Mouse (Mus musculus) liver, postnatal 0 days (tissue): ENCODE results near the gene Wdr38. TPM values are rescaled to one million over a fixed set of nuclear protein-coding genes. Genes with fewer than 3 reads are reported as not detected.

Experiments
- ATAC-seq: fragments of 200-750 bp; cut with Nextera tagmentation; 2 replicates; pipeline ENCODE4 v1.8.0; 2017; ENCODE audit warnings: mild to moderate bottlenecking, moderate library complexity
- DNase-seq: peaks from one replicate; pipeline ENCODE4 v3.0.0-alpha.2; 2016
- H3K27ac ChIP-seq: fragments of 300-500 bp; sonication (generic); 2 replicates; pipeline ENCODE4 v1.5.1; 2014; ENCODE audit warnings: antibody characterized with exemption, moderate library complexity, mild to moderate bottlenecking, low read depth
- H3K27me3 ChIP-seq: fragments of 300-500 bp; sonication (generic); 2 replicates; pipeline ENCODE4 v1.6.1; 2014; ENCODE audit warnings: low read length, control low read depth, mixed read lengths; ENCODE audit not compliant: insufficient read depth
- H3K36me3 ChIP-seq: fragments of 300-500 bp; sonication (generic); replicated peaks from 2 replicates; pipeline ENCODE4 v1.6.1; 2014; ENCODE audit warnings: mild to moderate bottlenecking, control low read depth, low read length, moderate library complexity, mixed read lengths; ENCODE audit not compliant: insufficient read depth
- H3K4me1 ChIP-seq: fragments of 300-500 bp; sonication (generic); 2 replicates; pipeline ENCODE4 v1.6.1; 2014; ENCODE audit warnings: antibody characterized with exemption, mild to moderate bottlenecking, control low read depth; ENCODE audit not compliant: insufficient read depth
- H3K4me2 ChIP-seq: fragments of 300-500 bp; sonication (generic); 2 replicates; pipeline ENCODE4 v1.6.1; 2014; ENCODE audit warnings: low read depth, mild to moderate bottlenecking, low read length, moderate library complexity, mixed read lengths
- H3K4me3 ChIP-seq: fragments of 300-500 bp; sonication (generic); 2 replicates; pipeline ENCODE4 v1.5.1; 2014; ENCODE audit warnings: low read depth, low read length
- H3K9ac ChIP-seq: fragments of 300-500 bp; sonication (generic); replicated peaks from 2 replicates; pipeline ENCODE4 v1.6.1; 2014; ENCODE audit warnings: mild to moderate bottlenecking, moderate library complexity
- H3K9me3 ChIP-seq: fragments of 300-500 bp; sonication (generic); 2 replicates; pipeline ENCODE4 v1.6.1; 2016; ENCODE audit warnings: mild to moderate bottlenecking, control low read depth, low read length, mixed read lengths
- CTCF ChIP-seq: sonication (generic); IDR thresholded peaks from 2 replicates; pipeline ENCODE4 v1.5.1; 2016; ENCODE audit warnings: antibody characterized with exemption, low read depth
- EP300 ChIP-seq: IDR thresholded peaks from 2 replicates; pipeline ENCODE4 v1.6.1; 2016; ENCODE audit warnings: antibody characterized with exemption, low read depth, mild to moderate bottlenecking
- WGBS: fragments of 180-500 bp; shearing (Covaris S2); extraction: QIAGEN DNeasy Blood & Tissue Kit; methylation state at CpG from one replicate; pipeline ENCODE4 v1.1.7; 2014; ENCODE audit not compliant: insufficient replicate concordance; 5-methylcytosine and 5-hydroxymethylcytosine counted together
- polyA plus RNA-seq: library from polyadenylated mRNA; unstranded; fragments of >200 nt; fragmentation: Nextera tagmentation; extraction: Ambion mirVana; gene quantifications from 2 replicates; pipeline ENCODE4 v1.2.1, GENCODE M21; 2015

Gene Wdr38
- 0.53 and 0.60 TPM in 2 replicates for polyA plus RNA-seq

DNA sequence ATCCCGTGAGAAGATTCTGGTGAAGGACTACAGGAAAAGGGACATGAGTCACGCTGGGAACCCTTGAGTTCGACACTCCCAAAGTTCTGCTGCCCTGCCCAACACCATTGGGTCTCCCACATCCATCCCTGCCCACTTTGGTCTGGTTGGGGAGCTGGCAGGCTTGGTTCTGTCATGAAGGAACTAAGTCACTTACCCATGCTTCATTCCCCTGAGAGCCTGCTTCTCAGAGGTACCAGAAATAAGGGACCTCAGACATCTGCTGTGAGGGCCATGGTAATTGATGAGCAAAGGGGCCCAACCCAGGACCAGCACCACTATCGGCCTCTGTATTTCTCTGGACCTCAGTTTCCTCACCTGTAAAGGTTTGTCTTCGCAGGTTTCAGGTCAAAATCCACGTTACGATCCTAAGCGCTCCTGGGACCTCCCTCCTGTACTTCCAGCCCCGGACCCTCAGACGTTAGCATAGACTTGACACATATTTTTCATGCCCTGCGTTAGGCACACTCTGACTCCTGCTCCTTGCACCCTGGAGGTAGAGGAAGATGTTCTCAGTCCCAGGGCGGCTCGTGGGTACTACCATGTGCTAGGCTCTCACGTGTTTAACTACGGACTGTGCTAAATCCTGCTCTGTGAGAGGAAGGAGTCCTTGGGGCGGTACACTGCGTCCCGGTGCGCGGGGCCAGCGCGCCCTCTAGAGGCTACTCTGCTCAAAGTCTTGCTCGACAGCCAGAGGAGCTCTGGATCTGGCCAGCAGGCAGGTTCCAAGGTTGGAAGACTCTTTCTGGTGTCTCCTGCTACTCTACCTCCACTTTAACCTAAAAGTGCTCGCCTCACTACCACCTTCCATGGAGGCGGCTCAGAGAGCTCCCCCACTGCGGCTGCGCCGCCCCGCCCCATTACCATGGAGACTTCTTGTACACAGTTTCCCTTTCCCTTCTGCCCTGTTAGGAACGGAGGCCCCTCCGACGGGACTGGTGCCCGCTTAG lies at the start of gene Wdr38:
Gene Wdr38 (plus strand): TSS at position 91 of the 989 bp plus-strand sequence.
- ATAC-seq (peak; percentile 93), DNase-seq (peak; percentile 89)
- no peaks in the 10 kb centered on the region for H3K27me3 ChIP-seq
- H3K4me2 ChIP-seq, result peak within 1 kb of the TSS; percentile 80
- peaks cover 16% of the 10 kb centered on the region for H3K4me1 ChIP-seq
- 10% methylated on average over 33 of the region's 33 CpGs for WGBS
- H3K9ac ChIP-seq, result peak within 1 kb of the TSS; percentile 55
- TF ChIP-seq CTCF (peak; percentile 99), EP300 (no peak)
- peak within 1 kb of the TSS; percentile 57 for H3K4me3 ChIP-seq
- no peaks in the 10 kb centered on the region for H3K9me3 ChIP-seq
- H3K36me3 ChIP-seq, result peaks cover 25% of the 10 kb centered on the region
- peak within 1 kb of the TSS; percentile 46; the same call in 1 of the 2 replicates for H3K27ac ChIP-seq

DNA sequence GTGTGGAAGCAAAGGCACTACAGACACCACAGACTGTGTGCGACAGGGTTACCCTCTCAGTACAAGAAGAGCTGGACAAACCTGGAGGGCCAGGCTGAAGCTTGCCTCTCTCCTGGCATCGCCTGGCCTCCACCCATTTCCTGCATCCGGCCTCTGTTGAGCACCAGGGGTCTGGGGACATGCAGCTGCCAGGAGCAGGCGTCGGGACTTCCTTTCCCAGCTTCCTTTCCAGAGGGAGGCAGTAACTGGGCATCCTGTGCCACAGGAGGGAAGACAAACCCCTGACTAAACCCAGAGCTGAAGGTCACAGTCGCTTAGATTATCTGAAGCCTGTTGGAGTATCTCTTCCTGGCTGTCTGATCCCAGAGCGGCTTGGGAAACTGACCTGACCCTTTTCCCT lies 49.7 kb upstream of the Wdr38 start:
- Histone ChIP-seq H3K36me3 (no peaks in the 10 kb centered on the region), H3K27me3 (no peaks in the 10 kb centered on the region), H3K4me1 (peaks cover 4% of the 10 kb centered on the region; the same call in 1 of the 2 replicates), H3K27ac (no peak overlapping the region), H3K9me3 (no peaks in the 10 kb centered on the region), H3K9ac (no peak overlapping the region), H3K4me3 (no peak overlapping the region), H3K4me2 (no peak overlapping the region)
- DNase-seq (no peak), ATAC-seq (no peak)
- WGBS, result 44% methylated on average over 7 of the region's 7 CpGs
- TF ChIP-seq CTCF (no peak), EP300 (no peak)

DNA sequence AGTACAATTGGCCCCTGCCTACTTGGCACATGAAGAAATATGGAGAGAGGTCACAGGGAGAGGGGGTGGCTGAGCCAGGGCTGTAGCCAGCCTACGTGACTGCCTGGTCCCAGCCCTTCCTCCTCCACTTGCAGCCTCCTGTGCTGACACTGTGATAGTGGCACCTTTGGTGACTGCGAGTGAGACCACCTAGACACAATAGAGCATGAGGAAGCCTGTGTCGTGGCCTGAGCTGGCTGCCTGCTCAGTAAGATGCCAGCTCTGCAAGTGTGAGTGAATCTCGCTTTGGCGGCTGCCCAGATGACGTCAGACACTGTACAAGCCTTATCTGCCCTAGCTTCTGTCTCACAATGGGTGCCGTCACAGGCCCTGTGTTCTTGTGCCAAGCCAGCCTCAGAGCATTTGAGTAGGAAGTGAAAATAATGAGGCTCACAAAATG lies 47.0 kb upstream of the Wdr38 start:
- Histone ChIP-seq H3K27ac (no peak overlapping the region), H3K4me1 (peaks cover 4% of the 10 kb centered on the region; the same call in 1 of the 2 replicates), H3K4me3 (no peak overlapping the region), H3K9ac (no peak overlapping the region), H3K36me3 (no peaks in the 10 kb centered on the region), H3K27me3 (no peaks in the 10 kb centered on the region), H3K4me2 (no peak overlapping the region), H3K9me3 (no peaks in the 10 kb centered on the region)
- 55% methylated on average over 7 of the region's 7 CpGs for WGBS
- DNase-seq (peak; percentile 80), ATAC-seq (peak; percentile 95)
- TF ChIP-seq EP300 (peak; percentile 63), CTCF (no peak)

DNA sequence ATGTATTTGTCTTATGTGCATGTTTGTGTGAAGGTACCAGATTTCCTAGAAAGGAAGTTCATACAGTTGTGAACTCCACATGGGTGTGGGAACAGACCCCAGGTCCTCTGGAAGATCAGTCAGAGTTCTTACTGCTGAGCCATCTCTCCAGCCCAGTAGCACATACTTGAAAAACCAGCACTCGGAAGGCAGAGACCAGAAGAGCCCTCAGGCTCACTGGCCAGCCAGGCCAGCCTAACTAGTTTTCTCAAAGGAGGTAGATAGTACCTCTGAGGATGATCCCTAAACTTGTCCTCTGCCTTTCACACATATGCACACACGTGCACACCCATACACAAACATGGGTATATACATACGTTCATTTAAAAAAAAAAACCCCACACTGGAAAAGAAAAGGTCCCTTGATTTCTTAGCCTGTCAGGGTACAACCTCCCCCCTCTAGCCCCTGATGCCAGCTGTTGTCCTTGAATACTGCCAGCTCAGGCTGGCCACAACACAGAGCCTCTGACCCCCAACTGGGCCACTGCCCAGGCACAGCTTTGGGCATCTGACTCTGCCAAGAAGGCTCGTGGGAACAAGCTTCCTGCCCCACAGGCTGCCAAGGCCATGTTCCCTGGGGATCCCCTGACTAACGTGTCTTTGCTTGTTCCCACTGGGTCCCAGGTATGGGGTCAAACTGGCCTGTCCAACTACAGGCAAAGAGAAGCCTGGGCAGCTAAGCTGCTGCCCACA lies 44.0 kb upstream of the Wdr38 start:
- no peak for DNase-seq
- H3K9ac ChIP-seq, result no peak overlapping the region
- 75% methylated on average over 5 of the region's 5 CpGs for WGBS

DNA sequence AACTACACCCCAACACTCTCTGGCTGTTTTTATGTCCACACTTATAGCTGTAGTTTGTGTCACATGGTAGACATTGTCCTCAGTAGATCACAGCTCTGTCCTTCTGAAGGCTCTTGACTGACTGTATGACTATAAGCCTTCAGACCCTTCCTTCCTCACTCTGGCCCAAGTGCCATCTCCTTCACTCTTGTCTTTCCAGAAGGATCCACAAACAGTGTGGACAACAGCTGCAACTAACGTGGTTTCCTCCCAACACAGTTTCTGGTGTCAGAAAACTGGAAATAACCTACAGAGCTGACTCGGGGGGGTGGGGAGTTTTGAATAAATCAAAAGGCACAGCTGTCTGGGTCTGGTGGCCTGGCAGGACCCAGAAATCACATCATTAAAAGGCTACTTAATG lies 41.2 kb upstream of the Wdr38 start:
- no peak for TF ChIP-seq EP300
- TF ChIP-seq CTCF, result no peak
- 38% methylated on average over 2 of the region's 2 CpGs for WGBS
- DNase-seq (no peak), ATAC-seq (no peak)
- H3K27ac ChIP-seq, result no peak overlapping the region
- no peaks in the 10 kb centered on the region for H3K36me3 ChIP-seq
- no peak overlapping the region for H3K4me2 ChIP-seq
- H3K9me3 ChIP-seq, result no peaks in the 10 kb centered on the region
- no peak overlapping the region for H3K4me3 ChIP-seq
- no peak overlapping the region for H3K9ac ChIP-seq
- no peaks in the 10 kb centered on the region for H3K4me1 ChIP-seq
- no peaks in the 10 kb centered on the region for H3K27me3 ChIP-seq

More for the DNA sequence above, 44.0 kb upstream of the Wdr38 start:
- no peak for ATAC-seq
- Histone ChIP-seq H3K4me2 (no peak overlapping the region), H3K4me1 (peaks cover 4% of the 10 kb centered on the region; the same call in 1 of the 2 replicates), H3K27me3 (no peaks in the 10 kb centered on the region), H3K9me3 (no peaks in the 10 kb centered on the region), H3K36me3 (no peaks in the 10 kb centered on the region), H3K4me3 (no peak overlapping the region), H3K27ac (no peak overlapping the region)
- TF ChIP-seq CTCF (no peak), EP300 (no peak)

DNA sequence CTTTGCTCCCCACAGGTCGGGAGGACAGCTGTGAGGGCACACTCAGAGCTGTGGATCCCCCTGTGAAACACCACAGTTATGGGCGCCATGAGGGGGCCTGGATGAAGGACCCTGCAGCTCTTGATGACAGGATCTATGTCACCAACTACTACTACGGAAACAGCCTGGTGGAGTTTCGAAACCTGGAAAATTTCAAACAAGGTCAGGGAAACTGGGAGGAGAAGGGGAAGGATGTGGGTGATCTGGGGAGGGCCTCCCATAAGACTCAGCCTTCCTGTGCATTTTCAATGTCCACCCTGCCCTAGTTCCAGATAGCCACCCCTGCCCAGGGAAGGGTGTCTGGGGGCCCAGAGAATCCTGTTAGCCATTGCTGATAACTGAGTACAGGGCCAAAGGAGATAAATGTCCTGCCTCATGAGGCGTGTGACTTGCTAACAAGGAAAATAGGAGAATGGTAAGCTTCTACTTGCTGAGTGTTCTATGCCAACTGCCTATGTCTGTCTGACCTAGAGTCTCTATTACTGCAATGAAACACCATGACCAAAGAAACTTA lies 39.5 kb upstream of the Wdr38 start:
- no peak for ATAC-seq

More for the DNA sequence above, 39.5 kb upstream of the Wdr38 start:
- Histone ChIP-seq H3K36me3 (no peaks in the 10 kb centered on the region), H3K9ac (no peak overlapping the region), H3K4me1 (no peaks in the 10 kb centered on the region), H3K27me3 (no peaks in the 10 kb centered on the region), H3K9me3 (no peaks in the 10 kb centered on the region), H3K4me3 (no peak overlapping the region), H3K4me2 (no peak overlapping the region), H3K27ac (no peak overlapping the region)
- no peak for DNase-seq
- TF ChIP-seq EP300 (no peak), CTCF (no peak)
- 67% methylated on average over 5 of the region's 5 CpGs for WGBS
